Mouse (Mus musculus): ENCODE data around the gene Cfap299.

Cfap299 gene

GRCm38 (mm10) chr5:98376799-98377090, 47.6 kb downstream of the Cfap299 start:
- DNase-seq (ENCODE audit: low read depth, low spot score), result no peak

GRCm38 (mm10) chr5:98380360-98380759, 51.3 kb downstream of the Cfap299 start:
- no peak for DNase-seq (ENCODE audit: low read depth, low spot score)

DNA sequence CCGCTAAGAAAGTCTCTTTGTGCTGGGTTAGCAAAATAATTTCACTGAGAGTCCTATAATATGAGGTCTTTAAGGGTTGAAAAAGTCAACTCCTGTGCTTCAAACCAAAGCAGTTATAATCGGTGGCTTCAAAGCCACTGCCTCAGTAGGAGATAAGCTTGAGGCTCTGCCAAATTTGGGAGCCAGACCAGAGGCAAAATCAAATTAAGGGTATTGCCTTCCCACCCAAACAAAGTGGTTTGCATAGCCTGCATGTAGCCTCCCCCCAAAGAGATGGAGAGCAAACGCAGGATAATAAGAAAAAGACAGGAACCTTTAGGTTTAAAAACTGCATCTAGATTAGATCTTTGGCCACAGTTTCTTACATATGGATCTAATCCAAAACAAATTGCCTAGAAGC, 58.0 kb downstream of the Cfap299 start:
- no peak for DNase-seq (ENCODE audit: low read depth, low spot score)

- DNase-seq (ENCODE audit: low read depth, low spot score), result no peak
These were observed 73.1 kb downstream of the Cfap299 start for GRCm38 (mm10) chr5:98402165-98402564.

DNA sequence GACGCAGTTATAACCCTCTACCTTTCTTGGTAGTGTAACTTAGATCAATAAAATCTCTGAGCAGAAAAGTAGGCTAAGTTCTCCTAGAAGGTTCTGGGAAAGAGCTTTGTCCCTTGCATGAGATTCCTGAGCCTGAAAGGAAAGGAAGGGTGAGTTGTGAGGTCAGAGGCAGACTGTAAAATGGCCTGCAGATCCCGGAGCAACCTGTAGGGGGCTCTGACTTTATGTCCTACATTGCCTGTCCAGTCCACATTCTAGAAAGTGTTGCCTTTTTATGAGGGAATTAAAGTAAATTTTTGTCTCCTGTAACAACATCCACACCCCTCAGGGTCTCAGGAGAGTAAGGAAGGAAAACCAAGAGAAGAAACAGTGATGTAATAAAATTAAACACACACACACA, 81.0 kb downstream of the Cfap299 start:
- peak; percentile 62 for DNase-seq (ENCODE audit: low read depth, low spot score)

- DNase-seq (ENCODE audit: low read depth, low spot score), result no peak
These were observed 87.5 kb downstream of the Cfap299 start for GRCm38 (mm10) chr5:98416385-98417145.

- no peak for DNase-seq (ENCODE audit: low read depth, low spot score)
These were observed 95.9 kb downstream of the Cfap299 start for GRCm38 (mm10) chr5:98424965-98425364.

DNA sequence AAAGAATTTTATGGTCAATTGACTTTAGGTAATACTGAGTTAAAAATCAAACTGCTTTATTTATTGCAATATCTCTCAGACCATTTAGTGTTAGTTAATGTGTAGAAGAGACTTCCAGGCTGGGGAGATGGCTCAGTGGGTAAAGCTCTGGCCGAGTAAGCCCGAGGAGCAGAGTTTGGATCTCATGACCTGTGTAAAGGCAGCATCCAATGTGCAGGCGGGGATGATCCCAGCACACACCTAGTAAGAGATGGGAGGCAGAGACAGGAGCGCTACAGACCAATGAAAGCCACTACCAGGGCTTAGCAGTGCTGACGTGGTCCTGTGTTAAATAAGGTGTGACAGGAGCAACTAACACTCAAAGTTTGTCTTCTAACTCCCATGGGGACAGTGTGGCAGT, 97.0 kb downstream of the Cfap299 start:
- no peak for DNase-seq (ENCODE audit: low read depth, low spot score)

DNA sequence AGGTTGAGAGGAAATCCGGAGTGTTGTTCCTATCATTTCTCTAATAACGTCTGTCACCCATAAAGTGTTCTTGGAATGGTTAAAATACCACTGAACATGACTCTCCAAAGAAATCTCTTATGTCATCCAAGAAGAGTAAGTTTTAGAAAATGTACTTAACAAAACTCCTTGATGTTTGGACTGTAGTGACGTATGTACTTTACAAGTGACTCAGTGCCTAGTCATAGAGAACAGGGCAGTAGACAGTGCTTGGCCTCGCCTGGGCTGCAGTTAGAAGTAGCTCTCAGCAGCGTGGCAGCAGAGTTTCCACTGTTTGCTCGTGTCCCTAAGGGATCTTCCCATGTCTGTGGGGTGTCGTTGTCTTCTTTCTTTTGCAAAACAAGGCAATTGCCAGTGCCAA, 101.0 kb downstream of the Cfap299 start:
- DNase-seq (ENCODE audit: low read depth, low spot score), result no peak

GRCm38 (mm10) chr5:98438686-98439085, 109.6 kb downstream of the Cfap299 start:
- DNase-seq (ENCODE audit: low read depth, low spot score), result peak; percentile 74

DNA sequence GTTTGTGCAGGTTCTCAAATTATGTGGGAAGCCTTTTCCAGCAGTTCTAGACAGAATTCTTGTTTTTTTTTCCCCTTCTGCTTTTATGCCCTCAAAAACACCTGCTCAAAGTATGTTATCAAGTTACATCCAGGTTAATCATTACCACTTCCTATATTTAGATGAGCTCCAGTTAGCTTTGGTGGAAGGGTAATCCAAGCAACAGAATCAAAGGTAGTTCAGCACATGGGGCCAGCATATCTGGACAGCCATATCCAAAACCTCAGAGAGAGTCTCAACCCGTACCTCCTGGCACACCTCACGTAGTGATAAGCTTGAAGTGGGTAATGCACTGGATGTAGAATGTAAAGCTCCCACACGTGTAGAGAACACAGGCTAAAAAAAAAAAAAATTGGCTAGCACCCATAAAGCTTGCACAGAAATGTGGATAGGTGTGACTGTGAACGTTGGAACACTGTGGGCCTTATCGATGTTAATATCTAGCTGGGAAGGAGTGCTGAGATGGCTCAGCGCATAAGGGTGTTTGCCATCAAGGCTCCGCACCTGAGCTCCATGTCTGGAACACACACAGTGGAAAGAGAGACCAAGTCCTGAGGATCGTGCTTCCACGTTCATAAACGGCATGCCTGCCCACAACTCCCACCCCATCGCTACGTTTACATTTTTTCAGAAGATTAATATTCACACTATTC, 117.8 kb downstream of the Cfap299 start:
- DNase-seq (ENCODE audit: low read depth, low spot score), result no peak

DNA sequence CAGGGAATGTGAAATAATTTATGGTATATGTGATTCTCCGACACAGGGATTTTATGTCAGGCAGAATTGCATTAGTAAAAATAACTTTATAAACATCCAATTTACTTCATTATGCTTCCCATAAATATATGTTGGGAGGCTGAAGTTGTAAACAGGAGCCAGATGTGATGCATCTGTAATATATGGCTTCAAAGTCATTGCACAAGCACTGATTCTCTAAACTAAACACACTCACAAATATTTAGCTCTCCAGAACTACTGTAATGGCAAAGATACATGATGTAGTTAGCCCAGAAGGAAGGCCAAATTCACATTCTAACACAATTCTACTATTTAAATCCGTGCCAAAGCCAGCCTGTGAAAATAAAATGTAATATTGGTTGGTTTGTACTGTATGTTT, 120.8 kb downstream of the Cfap299 start:
- no peak for DNase-seq (ENCODE audit: low read depth, low spot score)

DNA sequence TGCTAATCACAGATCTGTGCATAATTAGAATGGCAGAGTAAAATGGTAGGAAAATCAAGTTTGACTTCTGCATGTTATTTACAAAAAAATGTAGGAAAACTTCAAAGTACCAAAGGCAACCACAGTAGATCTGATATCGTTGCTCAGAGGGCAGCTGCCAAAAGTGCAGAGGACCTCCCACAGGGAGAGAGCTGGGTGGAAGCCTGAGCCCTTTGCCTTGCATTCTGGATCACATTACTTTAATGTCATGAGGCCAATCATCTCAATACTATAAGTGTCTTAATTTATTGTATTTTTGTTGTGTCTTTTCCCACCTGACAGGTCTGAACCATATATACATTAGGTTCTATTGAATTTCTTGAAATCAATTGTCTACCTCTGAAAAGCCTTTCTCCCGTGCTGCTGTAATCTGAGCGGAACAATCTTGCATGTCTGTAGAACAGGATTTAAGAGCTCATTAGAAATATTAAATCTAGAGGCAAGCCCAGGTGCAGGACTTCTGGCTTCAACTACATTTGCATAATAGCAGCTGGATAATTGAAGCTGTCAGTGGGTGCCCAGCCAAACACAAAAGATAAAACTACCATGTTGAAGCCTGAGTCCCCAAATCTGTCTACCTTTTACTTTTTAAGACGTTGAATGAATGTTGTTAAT, 137.9 kb downstream of the Cfap299 start:
- no peak for DNase-seq (ENCODE audit: low read depth, low spot score)

DNA sequence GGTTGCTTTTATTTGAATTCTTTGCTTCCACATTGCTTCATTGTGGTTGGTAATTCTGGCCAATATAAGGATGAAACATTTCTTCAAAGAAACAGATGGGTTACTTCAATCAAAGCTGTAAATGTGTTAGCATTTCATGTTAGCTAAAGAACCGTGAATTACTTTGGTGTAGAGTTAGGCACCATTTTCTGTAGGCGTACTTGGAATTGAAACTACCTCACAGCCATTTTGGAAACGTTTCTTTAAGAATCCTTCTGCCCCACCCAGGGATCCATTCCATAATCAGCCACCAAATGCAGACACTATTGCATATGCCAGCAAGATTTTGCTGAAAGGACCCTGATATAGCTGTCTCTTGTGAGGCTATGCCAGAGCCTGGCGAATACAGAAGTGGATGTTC, 140.9 kb downstream of the Cfap299 start:
- DNase-seq (ENCODE audit: low read depth, low spot score), result no peak

GRCm38 (mm10) chr5:98476539-98476938, 147.4 kb downstream of the Cfap299 start:
- DNase-seq (ENCODE audit: low read depth, low spot score), result no peak

DNA sequence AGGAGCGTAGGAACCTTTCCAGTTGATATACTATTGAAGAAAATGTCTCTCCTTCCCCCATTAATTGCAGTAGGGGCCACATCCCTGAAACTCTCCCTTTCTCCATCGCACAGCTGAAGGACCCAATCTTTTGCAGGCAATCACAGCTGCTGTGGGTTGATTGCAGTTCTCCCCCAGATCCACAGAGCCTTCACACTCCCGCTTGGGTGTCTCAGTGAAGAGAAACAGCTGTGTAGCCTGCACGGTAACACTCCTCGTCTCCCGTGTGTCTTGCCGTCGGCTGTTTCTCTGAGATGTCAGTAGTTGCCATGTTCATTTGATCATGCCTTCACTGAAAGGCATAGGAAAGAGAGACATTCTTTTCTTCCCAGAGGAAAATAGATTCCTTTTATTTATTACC, 148.2 kb downstream of the Cfap299 start:
- no peak for DNase-seq (ENCODE audit: low read depth, low spot score)

- DNase-seq (ENCODE audit: low read depth, low spot score), result no peak
These were observed 154.4 kb downstream of the Cfap299 start for GRCm38 (mm10) chr5:98483507-98483906.

- no peak for DNase-seq (ENCODE audit: low read depth, low spot score)
These were observed 156.1 kb downstream of the Cfap299 start for GRCm38 (mm10) chr5:98485189-98485588.

DNA sequence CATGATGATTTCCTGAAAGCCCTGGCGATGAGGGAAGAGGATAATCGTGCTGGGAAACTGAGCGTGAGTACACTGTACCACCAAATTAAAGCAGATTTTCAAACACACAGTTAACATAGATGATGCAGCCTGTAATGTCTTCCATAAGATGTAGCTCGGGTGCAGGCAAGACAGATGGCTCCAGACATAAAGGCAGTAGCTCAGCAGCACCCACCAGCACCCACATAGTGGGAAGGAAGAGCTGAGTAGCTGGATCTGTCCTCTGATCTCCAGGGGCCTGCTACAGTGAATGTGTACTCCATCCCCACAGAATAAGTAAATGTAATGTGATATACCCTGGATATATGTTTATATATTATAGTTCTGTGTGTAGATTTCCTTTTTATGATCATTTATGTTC, 169.2 kb downstream of the Cfap299 start:
- DNase-seq (ENCODE audit: low read depth, low spot score), result no peak

GRCm38 (mm10) chr5:98516214-98516613, 187.1 kb downstream of the Cfap299 start:
- DNase-seq (ENCODE audit: low read depth, low spot score), result no peak

DNA sequence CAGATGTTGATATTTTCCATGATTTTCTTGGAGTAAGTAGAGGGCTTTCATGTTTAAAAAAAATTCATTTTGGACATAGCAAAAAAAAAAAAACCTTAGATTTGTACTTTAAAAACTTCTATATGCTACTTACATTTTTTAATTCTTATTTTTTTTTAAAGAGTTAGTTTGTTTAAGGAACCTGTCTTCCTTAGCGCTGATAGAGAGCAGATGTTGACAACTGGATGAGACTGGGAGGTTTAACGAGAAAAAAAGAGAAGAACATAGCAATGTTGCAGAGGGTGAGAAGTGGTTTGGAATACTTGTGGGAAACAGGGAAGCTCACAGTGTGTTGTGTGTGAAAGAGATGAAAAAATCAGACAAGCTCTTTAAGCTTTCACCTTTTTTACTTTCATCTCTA, 191.0 kb downstream of the Cfap299 start:
- DNase-seq (ENCODE audit: low read depth, low spot score), result no peak

- DNase-seq (ENCODE audit: low read depth, low spot score), result no peak
These were observed 193.3 kb downstream of the Cfap299 start for GRCm38 (mm10) chr5:98522270-98522977.

All from ES-CJ7 (cell line).